Mouse (Mus musculus) cerebellum, postnatal 14 days (tissue): ENCODE measurements around the gene Dnajb1.

Experiments used
- DNase-seq, 2 experiments: peaks; one replicate each; pipeline ENCODE4 v3.0.0; 2021; ENCODE audit warnings: mixed read lengths in 2 of 2

The Dnajb1 gene

DNA sequence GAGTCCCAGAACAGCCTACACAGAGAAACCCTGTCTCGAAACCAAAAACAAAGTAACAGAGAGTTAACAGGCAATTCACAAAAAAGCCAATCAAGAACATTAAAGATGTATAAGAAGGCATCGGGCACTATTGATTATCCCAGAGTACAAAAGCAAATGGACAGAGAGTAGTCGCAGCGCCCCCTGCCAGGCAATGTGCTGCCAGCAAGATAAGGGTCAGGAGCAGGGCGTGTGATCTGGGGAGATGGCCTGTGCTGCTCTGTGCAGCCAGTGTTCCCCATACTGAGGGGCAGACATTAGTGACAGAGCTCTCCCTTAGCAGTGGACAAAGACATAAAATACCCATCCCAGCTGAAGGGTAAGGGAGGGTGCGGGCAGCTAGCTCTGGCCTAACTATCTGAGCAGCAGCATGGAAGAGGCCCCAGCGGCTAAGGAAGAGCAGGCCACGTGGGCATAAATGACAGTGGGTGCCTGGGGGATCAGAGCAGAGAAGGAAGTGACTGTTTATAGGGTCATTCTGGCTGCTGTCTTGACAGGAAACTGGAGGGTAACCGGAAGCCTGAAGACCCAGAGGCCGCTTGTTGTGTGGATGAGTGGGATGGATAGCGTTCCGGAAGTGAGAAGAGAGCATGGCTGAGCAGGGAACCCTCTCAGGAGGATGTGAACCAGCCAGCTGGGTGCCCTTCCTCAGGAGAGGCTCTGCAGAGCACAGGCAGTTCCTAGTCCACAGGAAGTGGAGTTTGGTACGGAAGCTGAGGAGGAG lies 48.7 kb downstream of the Dnajb1 start:
- DNase-seq, result no peak

DNA sequence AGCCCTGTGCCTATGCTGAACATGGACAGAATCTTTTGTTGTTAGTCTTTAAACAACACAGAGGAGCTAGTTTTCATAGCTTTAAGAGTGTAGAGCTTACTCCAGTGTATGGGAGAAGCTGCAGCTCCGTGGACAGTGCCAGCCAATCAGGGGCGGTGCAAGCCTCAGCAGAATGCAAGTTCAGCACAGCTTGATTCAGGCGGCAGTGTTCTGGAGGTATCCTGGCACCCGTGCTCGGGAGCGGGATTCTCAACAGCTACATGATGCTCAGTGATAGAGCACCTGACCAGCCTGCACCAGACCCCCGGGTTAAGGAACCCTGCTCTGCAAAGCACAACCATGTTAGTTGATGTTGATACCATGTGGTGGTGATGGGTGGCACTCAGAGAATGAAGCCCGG lies 52.6 kb downstream of the Dnajb1 start:
- DNase-seq, result no peak

DNA sequence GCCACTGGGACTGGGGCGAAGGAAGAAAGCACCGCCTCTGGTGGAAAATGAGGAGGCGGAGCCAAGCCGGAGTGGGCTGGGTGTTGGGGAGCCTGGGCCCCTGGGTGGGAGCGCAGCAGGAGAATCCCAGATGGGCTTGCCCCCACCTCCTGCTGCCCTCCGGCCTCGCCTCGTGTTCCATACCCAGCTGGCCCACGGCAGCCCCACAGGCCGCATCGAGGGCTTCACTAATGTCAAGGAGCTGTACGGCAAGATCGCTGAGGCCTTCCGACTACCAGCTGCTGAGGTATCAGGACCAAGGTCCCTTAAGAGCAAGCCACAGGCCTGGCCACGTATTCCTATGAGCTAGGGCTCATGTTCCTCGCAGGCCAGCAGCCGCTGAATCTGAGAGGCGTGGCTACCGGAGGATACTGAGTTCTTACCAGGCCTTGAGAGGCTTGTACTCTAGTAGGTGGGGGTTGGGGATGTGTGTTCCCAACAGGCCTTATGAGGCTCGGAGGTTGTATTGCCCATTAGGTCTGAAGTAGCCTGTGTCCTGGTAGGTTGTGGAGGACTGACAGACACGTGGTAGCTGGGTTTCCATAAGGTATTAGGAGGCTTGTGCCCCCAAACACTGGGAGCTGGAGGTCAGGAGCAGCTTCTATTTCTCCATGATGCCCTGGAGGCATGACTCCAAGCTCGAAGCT lies 53.1 kb downstream of the Dnajb1 start:
- DNase-seq, result no peak
